12 mouse cellular contexts compared by ENCODE assay signal in genomic region chr1:85957942-85958619, GRCm38 (mm10). TPM values are rescaled to one million over a fixed set of nuclear protein-coding genes. Genes with fewer than 3 reads are reported as not detected.
DNase-seq lines count a peak whose midpoint lies in the region; ATAC-seq and TF ChIP-seq lines count a peak whose summit lies in the region.
"Had no signal": no experiment of that assay in that cellular context is flagged by ENCODE, and none has a peak within 500 bp of the region (broad histone marks: within the 10 kb centered on the region; RNA-seq: fewer than 3 reads in every experiment).

No protein-coding gene starts in this region.

- no peaks in the 10 kb centered on the region for H3K36me3 ChIP-seq in embryonic facial prominence, embryonic 13.5 days
- no peaks in the 10 kb centered on the region for H3K36me3 ChIP-seq in embryonic facial prominence, embryonic 10.5 days (replicated peaks)
- H3K36me3 ChIP-seq in intestine, embryonic 15.5 days, result no peaks in the 10 kb centered on the region
- H3K36me3 ChIP-seq in intestine, embryonic 16.5 days (ENCODE audit: control insufficient read depth, insufficient read depth, low read length), result no peaks in the 10 kb centered on the region
- peaks cover 0 to 3% of the 10 kb centered on the region in 2 experiments for H3K36me3 ChIP-seq in CH12.LX (replicated peaks in 1 of 2; ENCODE audit: control insufficient read depth in 1 of 2, insufficient read depth in 1 of 2, low read length in 1 of 2)

- H3K79me2 ChIP-seq in CH12.LX (replicated peaks; ENCODE audit: control insufficient read depth, extremely low read depth, insufficient read depth, poor library complexity, severe bottlenecking), result peaks cover 41% of the 10 kb centered on the region

- in situ Hi-C loops in CH12.LX (cut with MboI; ENCODE audit: low pct_ligation_motif_present, low pct_unique_long_range_greater_than_20kb, low sequenced_read_pairs), result no loop called here

- no peak; the same call in 1 of the 2 replicates for TF ChIP-seq RAD21 in CH12.LX (IDR thresholded peaks at IDR 0.05; ENCODE audit: low read depth, low read length)

- peak; percentile 88 for TF ChIP-seq EP300 in CH12.LX (IDR thresholded peaks at IDR 0.05; ENCODE audit: low read length)

- H3K4me1 ChIP-seq in embryonic facial prominence, embryonic 13.5 days, result peaks cover 36% of the 10 kb centered on the region
- 0 out of 2 replicates have a peak, but pooled peaks cover 7% of the 10 kb centered on the region for H3K4me1 ChIP-seq in embryonic facial prominence, embryonic 10.5 days
- peaks cover 25% of the 10 kb centered on the region for H3K4me1 ChIP-seq in intestine, embryonic 15.5 days (replicated peaks)
- peaks cover 21% of the 10 kb centered on the region for H3K4me1 ChIP-seq in intestine, embryonic 16.5 days (ENCODE audit: control insufficient read depth, insufficient read depth, low read length)
- peaks cover 12 to 50% of the 10 kb centered on the region in 2 experiments for H3K4me1 ChIP-seq in CH12.LX (ENCODE audit: control insufficient read depth in 1 of 2, insufficient read depth in 2 of 2)

- dilution Hi-C loops in CH12.LX (cut with MboI; ENCODE audit: extremely low pct_ligation_motif_present, extremely low pct_unique_long_range_greater_than_20kb, low sequenced_read_pairs), result no loop called here

- TF ChIP-seq CTCF in CH12.LX (conservative IDR thresholded peaks at IDR 0.05 in 1 of 2, IDR thresholded peaks at IDR 0.05 in 1 of 2; ENCODE audit: low read depth in 2 of 2, low read length in 2 of 2), result no peak

- WGBS in embryonic facial prominence, embryonic 13.5 days, result 44% methylated on average over 9 of the region's 9 CpGs
- WGBS in embryonic facial prominence, embryonic 10.5 days, result 57% methylated on average over 9 of the region's 9 CpGs
- 52% methylated on average over 9 of the region's 9 CpGs for WGBS in intestine, embryonic 15.5 days
- WGBS in intestine, embryonic 16.5 days, result 50% methylated on average over 9 of the region's 9 CpGs

- peak; percentile 10; the same call in 1 of the 2 replicates for TF ChIP-seq POLR2A in CH12.LX (IDR thresholded peaks at IDR 0.05; ENCODE audit: low read depth, low read length)

- H3K27me3 ChIP-seq in embryonic facial prominence, embryonic 13.5 days, result no peaks in the 10 kb centered on the region
- no peaks in the 10 kb centered on the region for H3K27me3 ChIP-seq in embryonic facial prominence, embryonic 10.5 days (replicated peaks; ENCODE audit: low read depth, poor library complexity, severe bottlenecking)
- H3K27me3 ChIP-seq in intestine, embryonic 15.5 days (replicated peaks), result no peaks in the 10 kb centered on the region
- no peaks in the 10 kb centered on the region for H3K27me3 ChIP-seq in intestine, embryonic 16.5 days (replicated peaks; ENCODE audit: control insufficient read depth, insufficient read depth, low read length)
- H3K27me3 ChIP-seq in CH12.LX (replicated peaks), result no peaks in the 10 kb centered on the region

- ATAC-seq in embryonic facial prominence, embryonic 13.5 days (ENCODE audit: insufficient number of reproducible peaks, insufficient read depth, low FRiP score, low TSS enrichment, low read depth), result no peak
- 0 out of 2 replicates have a peak, but pooled peaks have one; percentile 5 for ATAC-seq in intestine, embryonic 15.5 days
- no peak for ATAC-seq in intestine, embryonic 16.5 days
- no peak for ATAC-seq in granulocyte monocyte progenitor cell, adult 5-6 weeks (replicated peaks; ENCODE audit: poor library complexity, severe bottlenecking)
- ATAC-seq: forebrain, embryonic 14.5 days; intestine, postnatal 0 days; lung, postnatal 0 days had no signal

- peak overlapping the region; percentile 18; the same call in 1 of the 2 replicates for H3K4me2 ChIP-seq in embryonic facial prominence, embryonic 13.5 days
- H3K4me2 ChIP-seq in intestine, embryonic 15.5 days (replicated peaks), result no peak overlapping the region
- no peak overlapping the region for H3K4me2 ChIP-seq in intestine, embryonic 16.5 days (ENCODE audit: low read depth, low read length)
- H3K4me2 ChIP-seq in CH12.LX (ENCODE audit: insufficient read depth, low read depth, poor library complexity, severe bottlenecking), result peak overlapping the region; percentile 91

- H3K4me3 ChIP-seq in embryonic facial prominence, embryonic 13.5 days, result no peak overlapping the region
- no peak overlapping the region for H3K4me3 ChIP-seq in embryonic facial prominence, embryonic 10.5 days
- H3K4me3 ChIP-seq in intestine, embryonic 15.5 days (replicated peaks), result no peak overlapping the region
- no peak overlapping the region for H3K4me3 ChIP-seq in intestine, embryonic 16.5 days (ENCODE audit: low read length)
- H3K4me3 ChIP-seq in CH12.LX (replicated peaks in 1 of 3; ENCODE audit: low read depth in 2 of 3, low read length in 2 of 3, poor library complexity in 1 of 3), result peak overlapping the region; percentile 68 to 84 (median 70)

- no peak overlapping the region for H3K9ac ChIP-seq in embryonic facial prominence, embryonic 13.5 days
- no peak overlapping the region for H3K9ac ChIP-seq in intestine, embryonic 15.5 days
- H3K9ac ChIP-seq in intestine, embryonic 16.5 days (ENCODE audit: low read depth, low read length), result no peak overlapping the region
- peak overlapping the region; percentile 93 for H3K9ac ChIP-seq in CH12.LX (ENCODE audit: insufficient read depth, low read depth)

- no peaks in the 10 kb centered on the region for H3K9me3 ChIP-seq in embryonic facial prominence, embryonic 13.5 days
- no peaks in the 10 kb centered on the region for H3K9me3 ChIP-seq in embryonic facial prominence, embryonic 10.5 days
- H3K9me3 ChIP-seq in intestine, embryonic 15.5 days, result no peaks in the 10 kb centered on the region
- no peaks in the 10 kb centered on the region for H3K9me3 ChIP-seq in intestine, embryonic 16.5 days (ENCODE audit: control insufficient read depth, low read length)
- H3K9me3 ChIP-seq in CH12.LX (replicated peaks; ENCODE audit: low read length), result no peaks in the 10 kb centered on the region

- no peak for DNase-seq in embryonic facial prominence, embryonic 10.5 days (ENCODE audit: low spot score)
- peak; percentile 83 for DNase-seq in CH12.LX (ENCODE audit: extremely low read depth)
- DNase-seq in right cerebral cortex, postnatal 36 days (ENCODE audit: low spot score in 2 of 2), result peak; percentile 39 to 48
- no peak for DNase-seq in liver

- H3K27ac ChIP-seq in embryonic facial prominence, embryonic 13.5 days, result peak overlapping the region; percentile 55; the same call in 1 of the 2 replicates
- H3K27ac ChIP-seq in embryonic facial prominence, embryonic 10.5 days (replicated peaks), result no peak overlapping the region
- no peak overlapping the region for H3K27ac ChIP-seq in intestine, embryonic 15.5 days
- no peak overlapping the region for H3K27ac ChIP-seq in intestine, embryonic 16.5 days (ENCODE audit: low read length)
- H3K27ac ChIP-seq in CH12.LX (ENCODE audit: insufficient read depth, low read depth), result peak overlapping the region; percentile 100

TF ChIP-seq in CH12.LX, 34 proteins besides CTCF, POLR2A, EP300 and RAD21 (continues in another document):
- TF ChIP-seq JUND (conservative IDR thresholded peaks at IDR 0.05; ENCODE audit: low read depth, low read length), result peak; percentile 61
- peak; percentile 97 for TF ChIP-seq TCF12 (IDR thresholded peaks at IDR 0.05; ENCODE audit: low read depth, low read length)
- 0 out of 2 replicates have a peak, but pooled peaks have one; percentile 45 for TF ChIP-seq MAZ (IDR thresholded peaks at IDR 0.05; ENCODE audit: low read depth, low read length)
- TF ChIP-seq NELFE (IDR thresholded peaks at IDR 0.05; ENCODE audit: low read depth, low read length), result no peak
- peak; percentile 97 for TF ChIP-seq ETS1 (conservative IDR thresholded peaks at IDR 0.05; ENCODE audit: low read depth, low read length)
- TF ChIP-seq JUN (IDR thresholded peaks at IDR 0.05; ENCODE audit: insufficient read depth, low read depth, low read length), result peak; percentile 46; the same call in 1 of the 2 replicates

RNA-seq across cellular contexts. Expression of gene Gpr55, which starts 2.7 kb away (rescaled TPM):
- polyA plus RNA-seq in embryonic facial prominence, embryonic 13.5 days (2015; fragmentation: Nextera tagmentation; extraction: Ambion mirVana), result 0.08 and 0.14 TPM in 2 replicates
- polyA plus RNA-seq in embryonic facial prominence, embryonic 10.5 days (2016; fragmentation: Nextera tagmentation; extraction: Ambion mirVana), result not detected in 2 replicates
- 0.04 and 0.10 TPM in 2 replicates for polyA plus RNA-seq in intestine, embryonic 15.5 days (2015; fragmentation: Nextera tagmentation; extraction: Ambion mirVana)
- 0.07 and 0.10 TPM in 2 replicates for polyA plus RNA-seq in intestine, embryonic 16.5 days (2015; fragmentation: Nextera tagmentation; extraction: Ambion mirVana)
- total RNA-seq in CH12.LX (2012; rRNA removed) (24.3 and 25.6 TPM in 2 replicates), CH12.LX (2014; rRNA removed) (16.2 and 16.4 TPM in 2 replicates)
- polyA plus RNA-seq in CH12.LX (2012; ENCODE audit: insufficient read length, low read depth), result 17.3 and 20.3 TPM in 2 replicates
- not detected in 2 replicates for total RNA-seq in granulocyte monocyte progenitor cell, adult 5-6 weeks (2014; fragmentation: Nextera tagmentation)
- total RNA-seq in granulocyte monocyte progenitor cell, adult 5-6 weeks (2017), result not detected in 2 replicates
- polyA plus RNA-seq: forebrain, embryonic 14.5 days; neural tube, embryonic 11.5 days had no signal

RNA-seq across cellular contexts. Expression of gene 4933407L21Rik, which starts 29.8 kb away (rescaled TPM):
- 0.39 and 0.50 TPM in 2 replicates for polyA plus RNA-seq in embryonic facial prominence, embryonic 13.5 days (2015; fragmentation: Nextera tagmentation; extraction: Ambion mirVana)
- 0.22 TPM in 1 of 2 replicates, not detected in the other for polyA plus RNA-seq in embryonic facial prominence, embryonic 10.5 days (2016; fragmentation: Nextera tagmentation; extraction: Ambion mirVana)
- 0.32 and 0.34 TPM in 2 replicates for polyA plus RNA-seq in intestine, embryonic 15.5 days (2015; fragmentation: Nextera tagmentation; extraction: Ambion mirVana)
- polyA plus RNA-seq in intestine, embryonic 16.5 days (2015; fragmentation: Nextera tagmentation; extraction: Ambion mirVana), result 0.09 and 0.22 TPM in 2 replicates
- 0.08 and 0.17 TPM in 2 replicates for total RNA-seq in CH12.LX (2012; rRNA removed)
- total RNA-seq in CH12.LX (2014; rRNA removed), result 0.19 and 0.36 TPM in 2 replicates
- polyA plus RNA-seq in CH12.LX (2012; ENCODE audit: insufficient read length, low read depth), result 0.31 and 0.71 TPM in 2 replicates
- total RNA-seq in granulocyte monocyte progenitor cell, adult 5-6 weeks (2014; fragmentation: Nextera tagmentation), result not detected in 2 replicates
- not detected in 2 replicates for total RNA-seq in granulocyte monocyte progenitor cell, adult 5-6 weeks (2017)
- polyA plus RNA-seq: neural tube, embryonic 11.5 days had no signal

RNA-seq across cellular contexts. Expression of gene Spata3, which starts 58.5 kb away (rescaled TPM):
- not detected in 2 replicates for polyA plus RNA-seq in embryonic facial prominence, embryonic 13.5 days (2015; fragmentation: Nextera tagmentation; extraction: Ambion mirVana)
- not detected in 2 replicates for polyA plus RNA-seq in embryonic facial prominence, embryonic 10.5 days (2016; fragmentation: Nextera tagmentation; extraction: Ambion mirVana)
- polyA plus RNA-seq in intestine, embryonic 15.5 days (2015; fragmentation: Nextera tagmentation; extraction: Ambion mirVana), result not detected in 2 replicates
- polyA plus RNA-seq in intestine, embryonic 16.5 days (2015; fragmentation: Nextera tagmentation; extraction: Ambion mirVana), result not detected in 2 replicates
- total RNA-seq in CH12.LX (2012; rRNA removed) (not detected in 2 replicates), CH12.LX (2014; rRNA removed) (not detected in 2 replicates)
- not detected in 2 replicates for polyA plus RNA-seq in CH12.LX (2012; ENCODE audit: insufficient read length, low read depth)
- total RNA-seq in granulocyte monocyte progenitor cell, adult 5-6 weeks (2014; fragmentation: Nextera tagmentation), result not detected in 2 replicates
- total RNA-seq in granulocyte monocyte progenitor cell, adult 5-6 weeks (2017), result not detected in 2 replicates
- polyA plus RNA-seq: forebrain, embryonic 14.5 days; intestine, postnatal 0 days; lung, postnatal 0 days; neural tube, embryonic 11.5 days had no signal

Comparison
In these comparisons a context has a peak if more than half of its experiments do, and no peak if none do; other contexts are left out.
1. H3K27ac ChIP-seq: peak in embryonic facial prominence, embryonic 13.5 days (single experiment) and CH12.LX (single experiment); none in embryonic facial prominence, embryonic 10.5 days (single experiment), intestine, embryonic 15.5 days (single experiment) and intestine, embryonic 16.5 days (single experiment).
2. H3K4me2 ChIP-seq: peak in embryonic facial prominence, embryonic 13.5 days (single experiment) and CH12.LX (single experiment); none in intestine, embryonic 15.5 days (single experiment) and intestine, embryonic 16.5 days (single experiment).
3. H3K4me3 ChIP-seq: peak in CH12.LX (3 of 3); none in embryonic facial prominence, embryonic 13.5 days (single experiment), embryonic facial prominence, embryonic 10.5 days (single experiment), intestine, embryonic 15.5 days (single experiment) and intestine, embryonic 16.5 days (single experiment).
4. DNase-seq: peak in CH12.LX (single experiment) and right cerebral cortex, postnatal 36 days (2 of 2); none in embryonic facial prominence, embryonic 10.5 days (single experiment) and liver (single experiment).
5. RNA of gene Gpr55, which starts 2.7 kb away (polyA plus RNA-seq): 17.3 to 20.3 TPM in CH12.LX; 0.08 to 0.14 TPM in embryonic facial prominence, embryonic 13.5 days, 0.07 to 0.10 TPM in intestine, embryonic 16.5 days, 0.04 to 0.10 TPM in intestine, embryonic 15.5 days and not detected in embryonic facial prominence, embryonic 10.5 days; every median in the first group is over 10 times any median in the second.